Mouse (Mus musculus) liver, postnatal 0 days (tissue): Measurements from ENCODE around the gene Anp32b.

Source experiments
- CTCF ChIP-seq: sonication (generic); IDR thresholded peaks from 2 replicates; pipeline ENCODE4 v1.5.1; 2016; ENCODE audit warnings: antibody characterized with exemption, low read depth
- EP300 ChIP-seq: IDR thresholded peaks from 2 replicates; pipeline ENCODE4 v1.6.1; 2016; ENCODE audit warnings: antibody characterized with exemption, low read depth, mild to moderate bottlenecking

DNA sequence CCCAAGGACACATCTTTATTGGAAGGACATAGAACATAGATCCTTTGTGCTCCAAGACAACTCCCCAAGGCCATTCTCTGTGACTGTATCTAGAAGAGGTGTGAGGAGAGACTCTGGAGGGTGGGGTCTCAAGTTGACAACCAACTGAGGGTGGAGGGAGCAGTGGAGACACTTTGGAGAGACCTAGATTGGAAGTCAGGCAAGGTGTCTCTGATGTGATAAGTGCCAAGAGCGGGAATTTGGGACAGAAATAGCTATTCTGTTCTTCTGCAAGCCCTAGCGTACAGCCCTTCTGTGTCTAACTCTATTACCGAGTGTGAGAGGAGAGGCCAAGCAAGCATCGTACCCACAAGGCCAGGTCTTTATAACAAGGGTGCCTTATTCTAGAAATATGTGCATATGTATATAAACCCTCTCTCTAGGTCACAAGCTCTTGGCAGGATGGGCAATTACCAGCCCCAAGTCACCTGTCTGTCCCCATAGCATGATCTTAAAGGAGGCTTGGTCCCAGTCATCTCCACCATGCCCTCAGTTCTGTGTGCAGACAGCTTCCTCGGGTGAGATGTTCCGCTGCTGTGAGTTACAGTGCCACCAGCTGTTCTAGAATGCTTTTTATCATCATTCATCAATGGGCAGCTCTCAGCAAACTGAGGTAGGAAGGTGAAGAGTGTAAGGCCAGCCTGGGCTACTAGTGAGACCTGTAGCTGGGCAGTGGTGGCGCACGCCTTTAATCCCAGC, 43.6 kb upstream of the Anp32b start:
- TF ChIP-seq CTCF (no peak), EP300 (peak; percentile 99)
